Mouse (Mus musculus): Measurements from ENCODE around the gene Uvrag. TPM values are rescaled to one million over a fixed set of nuclear protein-coding genes. Genes with fewer than 3 reads are reported as not detected.
"Not testable (repeated sequence)": the region's sequence is repeated elsewhere in the genome, so short reads cannot be mapped to it uniquely, and the experiment has no call there.

Gene Uvrag
- polyA plus RNA-seq, 2 experiments, result 9.8 to 16.2 TPM

DNA sequence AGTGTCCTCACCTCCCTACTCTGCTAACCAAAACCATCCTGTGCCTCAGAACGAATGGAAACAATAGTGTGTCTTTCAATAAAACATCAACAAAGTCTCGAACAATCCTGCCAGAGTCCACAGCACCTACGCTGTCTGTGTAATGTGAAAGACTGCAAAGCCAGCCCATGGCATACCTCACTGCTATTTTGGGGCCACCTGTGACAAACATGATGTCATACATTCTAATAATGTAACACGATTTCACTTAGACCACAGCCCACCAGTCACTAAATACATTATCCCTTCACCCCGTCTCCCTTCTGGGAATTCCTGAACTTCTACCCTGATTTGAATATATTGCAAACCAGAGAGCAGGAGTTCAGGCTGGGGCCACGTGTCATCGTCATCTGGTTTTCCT lies 173.3 kb downstream of the Uvrag start:
- ATAC-seq (ENCODE audit: low FRiP score, low read depth) (peak; percentile 41), DNase-seq (ENCODE audit: low spot score) (no peak)
- no peak overlapping the region for H3K4me3 ChIP-seq (replicated peaks; ENCODE audit: low read length)
- whole genome bisulfite sequencing, result 43% methylated on average over 7 of the region's 7 CpGs
- H3K4me2 ChIP-seq (replicated peaks; ENCODE audit: low read depth, low read length, severe bottlenecking), result 0 out of 2 replicates have a peak overlapping the region, but pooled peaks have one; percentile 11
- no peak overlapping the region for H3K9ac ChIP-seq (ENCODE audit: low read depth, low read length, severe bottlenecking)
- no peaks in the 10 kb centered on the region for H3K27me3 ChIP-seq (ENCODE audit: control insufficient read depth, insufficient read depth, low read length)
- no peak overlapping the region for H3K27ac ChIP-seq (replicated peaks; ENCODE audit: low read depth, low read length)
- no peaks in the 10 kb centered on the region for H3K9me3 ChIP-seq (ENCODE audit: control insufficient read depth, low read length)
- H3K36me3 ChIP-seq (ENCODE audit: control insufficient read depth, insufficient read depth, low read length), result no peaks in the 10 kb centered on the region
- peaks cover 12% of the 10 kb centered on the region for H3K4me1 ChIP-seq (ENCODE audit: control insufficient read depth, insufficient read depth, low read length)
- no peak for TF ChIP-seq POLR2A (IDR thresholded peaks at IDR 0.05; ENCODE audit: borderline replicate concordance, extremely low read depth, insufficient read depth, insufficient read length)

DNA sequence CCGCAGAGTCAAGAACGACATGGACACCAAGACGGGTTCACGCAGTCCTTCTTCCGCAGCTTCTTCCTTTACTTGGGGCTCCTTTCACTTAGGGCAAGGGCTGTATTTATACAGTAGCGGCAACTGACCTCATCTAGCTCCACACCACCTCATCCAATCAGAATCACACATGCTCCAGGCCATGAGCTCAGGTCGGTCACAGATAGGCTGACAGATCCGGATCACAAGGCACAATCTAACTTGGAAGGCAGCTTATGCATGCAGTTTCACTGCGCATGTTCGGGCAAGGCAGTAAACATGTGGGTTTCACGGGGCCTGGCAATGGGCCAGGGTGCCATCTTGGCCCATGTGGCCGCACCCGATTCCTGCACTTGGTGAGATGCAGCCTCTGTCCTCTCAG lies 177.4 kb downstream of the Uvrag start:
- H3K4me1 ChIP-seq (ENCODE audit: control insufficient read depth, insufficient read depth, low read length), result peaks cover 22% of the 10 kb centered on the region
- not testable (repeated sequence) for H3K36me3 ChIP-seq (ENCODE audit: control insufficient read depth, insufficient read depth, low read length); H3K27me3 ChIP-seq (ENCODE audit: control insufficient read depth, insufficient read depth, low read length); ATAC-seq (ENCODE audit: low FRiP score, low read depth); DNase-seq (ENCODE audit: low spot score); H3K9me3 ChIP-seq (ENCODE audit: control insufficient read depth, low read length); H3K27ac ChIP-seq (replicated peaks; ENCODE audit: low read depth, low read length); H3K4me3 ChIP-seq (replicated peaks; ENCODE audit: low read length); H3K9ac ChIP-seq (ENCODE audit: low read depth, low read length, severe bottlenecking); H3K4me2 ChIP-seq (replicated peaks; ENCODE audit: low read depth, low read length, severe bottlenecking)
- 75% methylated on average over 13 of the region's 13 CpGs for WGBS

DNA sequence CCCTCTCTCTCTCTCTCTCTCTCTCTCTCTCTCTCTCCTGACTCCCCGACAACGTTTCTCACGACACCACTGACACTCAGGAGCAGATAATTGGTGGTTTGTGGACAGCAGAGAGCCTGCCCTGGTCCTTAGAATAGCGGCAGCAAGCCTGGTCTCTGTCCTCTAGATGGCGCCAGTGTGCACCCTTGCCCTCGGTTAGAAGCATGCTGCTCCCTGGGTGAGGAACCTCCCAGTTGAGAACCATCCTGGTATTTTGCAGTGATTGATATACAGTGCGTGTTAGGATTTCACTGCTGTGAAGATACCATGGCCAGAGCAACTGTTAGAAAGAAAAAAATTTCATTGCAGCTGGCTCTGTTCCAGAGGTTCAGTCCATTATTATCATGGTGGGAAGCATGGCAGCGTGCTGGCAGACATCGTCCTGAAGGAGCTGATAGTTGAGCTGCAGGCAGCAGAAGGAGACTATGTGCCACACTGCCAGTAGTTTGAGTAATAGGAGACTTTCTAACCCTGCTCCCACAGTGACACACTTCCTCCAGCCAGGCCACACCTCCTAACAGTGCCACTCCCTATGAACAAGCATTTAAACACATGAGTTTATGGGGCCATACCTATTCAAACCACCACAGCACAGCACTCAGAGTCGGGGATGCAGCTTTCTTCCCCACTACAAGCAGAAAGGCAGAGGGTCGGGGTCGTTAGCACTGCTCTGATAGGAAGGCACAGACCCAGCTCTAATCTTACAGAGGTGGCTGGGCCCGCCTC lies 178.2 kb downstream of the Uvrag start:
- 0 out of 2 replicates have a peak, but pooled peaks have one; percentile 27 for ATAC-seq (ENCODE audit: low FRiP score, low read depth)
- H3K27ac ChIP-seq (replicated peaks; ENCODE audit: low read depth, low read length), result no peak overlapping the region

DNA sequence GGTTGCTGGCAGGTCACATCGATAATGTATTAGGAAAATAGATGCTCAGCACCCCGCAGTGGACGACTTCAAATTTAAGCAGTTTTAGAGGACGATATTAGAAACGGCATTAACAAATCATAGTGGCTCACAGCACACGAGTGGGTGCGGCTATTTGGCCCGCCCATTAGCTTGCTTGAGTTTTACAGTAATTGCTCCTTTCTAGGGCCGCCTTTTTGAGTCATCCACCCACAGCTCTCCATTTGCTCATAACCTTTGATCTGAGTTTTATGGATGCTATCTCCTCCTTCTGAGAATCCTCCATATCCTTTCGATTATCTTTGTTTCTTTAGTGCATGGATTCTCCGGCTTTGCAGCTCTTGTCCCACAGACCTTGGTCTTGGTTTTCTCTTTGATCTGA lies 178.9 kb downstream of the Uvrag start:
- no peak overlapping the region for H3K4me3 ChIP-seq (replicated peaks; ENCODE audit: low read length)
- TF ChIP-seq POLR2A (IDR thresholded peaks at IDR 0.05; ENCODE audit: borderline replicate concordance, extremely low read depth, insufficient read depth, insufficient read length), result no peak
- H3K4me2 ChIP-seq (replicated peaks; ENCODE audit: low read depth, low read length, severe bottlenecking), result no peak overlapping the region
- H3K36me3 ChIP-seq (ENCODE audit: control insufficient read depth, insufficient read depth, low read length), result no peaks in the 10 kb centered on the region
- no peaks in the 10 kb centered on the region for H3K9me3 ChIP-seq (ENCODE audit: control insufficient read depth, low read length)
- no peak for ATAC-seq (ENCODE audit: low FRiP score, low read depth)
- no peak overlapping the region for H3K9ac ChIP-seq (ENCODE audit: low read depth, low read length, severe bottlenecking)
- no peak overlapping the region for H3K27ac ChIP-seq (replicated peaks; ENCODE audit: low read depth, low read length)
- peaks cover 9% of the 10 kb centered on the region; the same call in 1 of the 2 replicates for H3K27me3 ChIP-seq (ENCODE audit: control insufficient read depth, insufficient read depth, low read length)
- H3K4me1 ChIP-seq (ENCODE audit: control insufficient read depth, insufficient read depth, low read length), result peaks cover 27% of the 10 kb centered on the region
- DNase-seq (ENCODE audit: low spot score), result no peak
- WGBS, result 52% methylated on average over 11 of the region's 11 CpGs

More for the DNA sequence above, 178.2 kb downstream of the Uvrag start:
- Histone ChIP-seq H3K4me1 (ENCODE audit: control insufficient read depth, insufficient read depth, low read length) (peaks cover 23% of the 10 kb centered on the region), H3K9me3 (ENCODE audit: control insufficient read depth, low read length) (no peaks in the 10 kb centered on the region), H3K4me2 (replicated peaks; ENCODE audit: low read depth, low read length, severe bottlenecking) (no peak overlapping the region), H3K27me3 (ENCODE audit: control insufficient read depth, insufficient read depth, low read length) (peaks cover 9% of the 10 kb centered on the region; the same call in 1 of the 2 replicates), H3K4me3 (replicated peaks; ENCODE audit: low read length) (no peak overlapping the region), H3K36me3 (ENCODE audit: control insufficient read depth, insufficient read depth, low read length) (no peaks in the 10 kb centered on the region), H3K9ac (ENCODE audit: low read depth, low read length, severe bottlenecking) (no peak overlapping the region)
- DNase-seq (ENCODE audit: low spot score), result peak; percentile 70
- TF ChIP-seq POLR2A (IDR thresholded peaks at IDR 0.05; ENCODE audit: borderline replicate concordance, extremely low read depth, insufficient read depth, insufficient read length), result no peak
- WGBS, result 21% methylated on average over 13 of the region's 13 CpGs

DNA sequence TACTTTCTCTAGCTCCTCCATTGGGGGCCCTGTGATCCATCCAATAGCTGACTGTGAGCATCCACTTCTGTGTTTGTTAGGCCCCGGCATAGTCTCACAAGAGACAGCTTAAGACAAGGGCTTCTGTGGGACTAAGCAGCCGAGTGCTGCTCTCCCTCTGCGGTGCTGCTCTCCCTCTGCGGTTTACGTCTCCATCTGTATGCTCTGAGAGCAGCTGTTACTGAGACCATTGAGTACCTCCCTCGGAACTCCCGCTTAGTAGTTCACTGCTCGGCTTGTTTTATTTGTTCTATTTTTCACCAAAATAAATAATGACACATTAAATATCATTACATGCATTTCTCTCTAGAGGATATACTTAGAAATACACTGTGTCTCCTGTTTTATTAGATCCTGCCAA lies 180.7 kb downstream of the Uvrag start:
- Histone ChIP-seq H3K4me3 (replicated peaks; ENCODE audit: low read length) (no peak overlapping the region), H3K27me3 (ENCODE audit: control insufficient read depth, insufficient read depth, low read length) (peaks cover 14% of the 10 kb centered on the region; the same call in 1 of the 2 replicates), H3K4me1 (ENCODE audit: control insufficient read depth, insufficient read depth, low read length) (peaks cover 45% of the 10 kb centered on the region), H3K9me3 (ENCODE audit: control insufficient read depth, low read length) (no peaks in the 10 kb centered on the region), H3K36me3 (ENCODE audit: control insufficient read depth, insufficient read depth, low read length) (no peaks in the 10 kb centered on the region), H3K9ac (ENCODE audit: low read depth, low read length, severe bottlenecking) (no peak overlapping the region), H3K27ac (replicated peaks; ENCODE audit: low read depth, low read length) (no peak overlapping the region), H3K4me2 (replicated peaks; ENCODE audit: low read depth, low read length, severe bottlenecking) (no peak overlapping the region)
- DNase-seq (ENCODE audit: low spot score) (no peak), ATAC-seq (ENCODE audit: low FRiP score, low read depth) (no peak)
- no peak for TF ChIP-seq POLR2A (IDR thresholded peaks at IDR 0.05; ENCODE audit: borderline replicate concordance, extremely low read depth, insufficient read depth, insufficient read length)
- WGBS, result 57% methylated on average over 8 of the region's 8 CpGs
